Mouse (Mus musculus) natural killer cell, adult 2 months (primary cell): Measurements from ENCODE around the gene Ube2h.
A peak's percentile ranks its signal among the peaks of the same experiment; 100 is the strongest.
"Not testable (repeated sequence)": the region's sequence is repeated elsewhere in the genome, so short reads cannot be mapped to it uniquely, and the experiment has no call there.

Experiments used
- DNase-seq, 2 experiments: peaks; one replicate each; pipeline ENCODE4 v3.0.0; 2022; ENCODE audit warnings: low spot score in 2 of 2

The Ube2h gene

DNA sequence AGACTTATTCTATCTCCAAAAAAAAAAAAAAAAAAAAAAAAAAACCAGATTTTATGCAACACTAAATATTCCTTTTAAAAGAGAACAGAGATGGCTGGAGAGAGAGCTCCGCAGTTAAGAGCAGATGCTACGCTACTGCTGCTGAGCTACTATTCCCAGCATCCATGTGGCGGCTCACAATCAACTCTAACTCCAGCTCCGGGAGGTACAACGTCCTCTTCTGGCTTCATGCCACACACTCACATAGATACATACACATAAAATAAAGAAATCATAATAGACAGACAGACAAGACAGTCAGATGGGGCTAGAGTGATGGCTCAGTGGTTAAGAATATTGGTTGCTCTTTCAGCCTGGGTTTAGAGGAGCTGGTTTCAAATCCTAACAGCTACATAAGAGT is 58.9 kb downstream of the Ube2h start:
- DNase-seq: no peak

DNA sequence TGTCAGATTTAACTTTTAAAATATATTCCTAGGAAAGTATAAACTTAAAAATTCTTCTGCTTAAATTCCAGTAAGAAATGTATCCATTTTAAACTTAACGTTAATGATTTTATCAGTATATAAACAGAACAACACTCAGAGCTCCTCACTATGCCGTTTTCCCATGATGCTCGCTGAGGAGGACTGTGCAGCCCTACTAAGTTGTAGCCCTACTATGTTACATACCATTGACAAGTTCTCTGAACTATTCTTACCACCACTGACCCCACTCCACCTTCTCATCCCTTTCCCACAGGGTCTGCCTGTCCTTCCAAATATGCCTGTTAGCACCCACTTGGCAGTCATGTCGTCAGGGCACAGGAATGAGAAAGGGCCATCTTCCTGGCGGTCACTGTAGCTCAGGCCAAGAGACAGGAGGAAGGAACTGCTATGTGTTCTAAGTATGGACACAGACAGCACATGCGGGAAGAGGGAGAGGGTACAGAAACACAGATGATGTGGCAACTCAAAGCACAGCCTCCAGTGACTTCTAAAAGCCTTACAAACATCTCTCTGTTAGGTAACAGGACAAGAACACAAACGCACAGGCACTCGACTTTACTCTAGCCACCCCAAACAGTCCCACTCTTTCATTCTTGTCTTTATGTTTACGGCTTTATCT is 60.9 kb downstream of the Ube2h start:
- no peak for DNase-seq

DNA sequence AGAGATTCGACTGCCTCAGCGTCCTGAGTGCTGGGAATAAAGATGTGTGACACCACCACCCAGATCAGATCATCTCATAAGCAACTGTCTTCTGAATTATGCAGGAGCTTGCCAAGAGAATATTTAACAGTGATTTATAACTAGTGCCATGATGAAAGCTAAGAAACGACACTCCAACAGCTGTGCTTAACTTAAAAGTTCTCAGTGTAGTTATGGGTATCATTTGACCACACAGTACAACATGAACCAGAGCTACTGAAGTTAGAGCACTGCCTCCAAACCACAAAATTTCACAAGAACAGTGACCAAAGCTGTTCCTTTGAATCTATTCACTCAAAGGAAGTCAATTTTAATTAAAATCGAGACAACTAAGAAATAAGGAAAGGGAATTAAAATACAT is 61.4 kb downstream of the Ube2h start:
- no peak for DNase-seq

DNA sequence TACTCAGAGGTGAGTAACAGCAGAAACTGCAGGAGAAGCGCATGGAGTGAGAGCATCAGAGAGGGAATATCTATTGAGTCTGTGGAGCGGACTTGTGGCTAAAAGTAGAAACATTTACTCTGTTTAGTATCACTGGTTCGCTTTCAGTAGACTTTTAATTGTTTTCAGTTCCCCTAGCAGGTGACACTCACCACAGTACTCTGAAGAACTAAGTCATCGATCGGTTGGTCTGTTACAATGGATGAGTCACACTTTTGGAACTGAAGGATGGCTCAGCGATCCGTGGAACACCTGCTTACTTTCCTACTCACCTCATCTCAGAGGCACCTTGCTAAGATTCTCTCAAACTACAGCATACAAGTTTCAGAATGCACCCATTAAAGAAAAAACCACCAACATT is 64.2 kb downstream of the Ube2h start:
- DNase-seq: no peak

DNA sequence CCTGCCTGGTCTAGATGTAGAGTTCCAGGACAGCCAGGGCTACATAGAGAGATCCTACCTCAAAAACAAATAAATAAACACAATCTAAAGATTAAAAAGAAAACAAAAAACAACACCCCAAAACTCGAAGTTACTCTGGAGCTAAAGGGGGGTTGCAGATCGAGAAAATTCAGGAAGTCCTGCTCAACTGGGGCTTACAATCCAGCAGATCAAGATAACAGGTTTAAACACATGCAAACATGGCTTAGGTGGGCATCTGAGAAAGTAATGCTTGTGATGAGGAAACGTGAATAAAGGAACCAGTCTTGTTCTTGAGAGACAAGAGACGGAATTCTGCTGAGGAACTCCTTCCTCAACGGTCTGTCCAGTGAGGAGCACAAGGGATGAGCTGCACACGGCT is 65.1 kb downstream of the Ube2h start:
- DNase-seq: no peak

DNA sequence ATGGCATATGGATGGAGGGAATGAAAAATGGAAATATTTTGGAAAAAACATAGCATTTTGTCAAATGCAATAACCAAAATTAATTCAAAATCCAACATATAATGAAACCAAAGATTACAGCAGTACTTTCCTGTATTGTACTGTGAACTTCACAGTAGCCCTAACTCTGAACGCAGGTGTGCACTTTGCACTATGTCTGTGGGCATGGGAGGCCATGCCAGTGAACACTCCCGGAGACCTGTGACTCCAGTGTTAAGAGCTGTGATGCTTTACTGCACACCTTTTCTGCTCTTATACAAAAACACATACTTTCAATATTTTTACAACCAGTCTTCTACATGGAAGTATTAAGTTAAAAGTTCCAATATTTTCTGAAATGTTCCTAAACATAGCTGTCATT is 66.3 kb downstream of the Ube2h start:
- no peak for DNase-seq

DNA sequence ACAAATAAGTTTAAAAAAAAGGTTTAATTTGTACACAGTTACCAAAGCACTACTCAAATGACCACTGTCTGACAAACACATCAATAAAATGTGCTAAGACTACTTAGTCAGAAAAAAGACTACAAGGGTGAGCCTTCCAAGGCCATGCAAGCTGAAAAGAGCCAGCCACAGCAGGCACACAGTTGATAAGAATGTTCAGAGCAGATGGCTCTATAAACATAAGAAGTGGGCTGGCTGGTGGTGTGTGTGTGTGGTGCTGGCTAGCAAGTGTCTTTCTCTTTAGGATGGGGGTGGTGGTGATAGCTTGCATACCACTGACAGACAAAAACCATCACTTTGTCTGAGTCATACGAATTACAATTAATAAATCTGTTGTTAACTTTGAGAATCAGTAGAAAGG is 67.8 kb downstream of the Ube2h start:
- no peak for DNase-seq

DNA sequence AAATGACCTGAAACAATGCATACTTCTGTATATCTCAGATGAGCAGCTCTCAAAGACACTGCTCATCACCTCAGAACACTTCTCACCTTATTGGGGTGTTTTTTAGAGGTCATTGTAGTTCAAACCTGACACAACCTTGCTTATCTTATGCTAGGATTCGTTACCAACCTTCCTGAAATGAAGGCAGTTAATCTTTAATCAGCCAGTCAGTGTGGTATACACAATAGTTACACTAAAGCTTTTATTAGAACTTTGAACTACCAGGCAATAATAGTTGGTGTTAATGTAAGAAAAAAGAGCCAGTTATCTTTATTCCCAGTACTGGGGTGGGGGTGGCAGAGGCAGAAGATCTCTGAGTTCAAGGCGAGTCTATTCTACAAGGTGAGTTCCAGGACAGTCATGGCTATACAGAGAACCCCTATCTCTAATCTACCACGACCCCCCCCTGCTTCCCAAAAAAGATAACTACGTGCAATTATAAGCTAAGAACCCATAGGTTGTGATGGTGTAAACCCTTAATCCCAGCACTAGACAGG is 72.5 kb downstream of the Ube2h start:
- no peak for DNase-seq

DNA sequence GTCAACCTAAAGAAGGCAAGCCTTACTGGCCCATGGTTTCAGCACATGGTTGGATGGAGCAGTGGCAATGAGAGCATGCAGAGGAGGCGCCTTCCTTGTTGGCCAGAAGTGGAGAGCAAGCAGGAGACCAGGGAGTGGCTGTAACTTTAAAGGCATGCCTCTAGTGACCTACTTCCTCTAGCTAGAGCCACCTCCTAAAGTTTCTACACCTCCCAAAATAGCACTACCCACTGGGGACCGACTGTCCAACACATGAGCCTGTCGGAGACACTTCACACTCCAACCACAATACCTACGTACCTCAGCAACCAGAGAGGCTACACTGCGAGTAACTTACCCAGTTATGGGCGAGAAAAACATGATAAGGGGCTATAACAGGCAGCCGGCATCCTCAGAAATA is 74.1 kb downstream of the Ube2h start:
- DNase-seq: peak; percentile 75 to 84

DNA sequence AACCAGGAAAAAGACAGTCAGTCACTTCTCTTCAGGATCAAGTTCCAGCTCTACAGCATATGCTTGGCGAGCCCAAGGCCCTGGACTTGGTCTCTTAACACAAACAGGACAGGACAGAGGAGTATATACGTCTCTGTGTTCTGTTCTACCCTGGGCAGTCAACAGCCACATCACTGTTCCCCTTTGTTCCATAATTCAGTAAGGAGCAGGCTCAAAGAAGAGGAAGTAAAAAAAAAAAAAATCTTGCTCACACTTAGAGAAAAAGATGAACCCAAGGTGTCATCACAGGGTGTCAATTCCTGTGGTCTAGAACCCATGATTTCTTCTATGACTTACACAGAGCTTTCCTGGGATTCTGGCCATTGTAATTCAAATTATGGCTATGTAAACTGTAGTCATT is 75.4 kb downstream of the Ube2h start:
- no peak for DNase-seq

DNA sequence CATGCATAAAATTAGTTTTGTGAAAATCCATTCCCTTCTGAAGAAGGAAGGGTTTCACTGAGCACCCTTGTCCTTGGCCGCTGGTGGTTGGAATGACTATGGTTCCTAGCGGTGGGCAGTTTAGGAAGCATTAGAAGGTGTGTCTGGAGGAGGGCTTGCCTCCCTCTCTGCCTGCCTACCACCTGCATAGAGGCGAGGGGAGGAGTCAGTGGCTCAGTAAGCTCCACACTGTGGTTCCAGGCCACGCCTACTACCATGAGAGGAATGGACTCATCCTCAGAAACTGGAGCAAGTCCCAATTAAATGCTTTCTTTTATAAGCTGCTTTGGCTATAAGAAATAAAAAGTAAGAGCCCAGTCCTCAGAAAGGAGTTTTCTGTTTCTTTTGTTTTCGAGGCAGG is 76.0 kb downstream of the Ube2h start:
- no peak for DNase-seq

DNA sequence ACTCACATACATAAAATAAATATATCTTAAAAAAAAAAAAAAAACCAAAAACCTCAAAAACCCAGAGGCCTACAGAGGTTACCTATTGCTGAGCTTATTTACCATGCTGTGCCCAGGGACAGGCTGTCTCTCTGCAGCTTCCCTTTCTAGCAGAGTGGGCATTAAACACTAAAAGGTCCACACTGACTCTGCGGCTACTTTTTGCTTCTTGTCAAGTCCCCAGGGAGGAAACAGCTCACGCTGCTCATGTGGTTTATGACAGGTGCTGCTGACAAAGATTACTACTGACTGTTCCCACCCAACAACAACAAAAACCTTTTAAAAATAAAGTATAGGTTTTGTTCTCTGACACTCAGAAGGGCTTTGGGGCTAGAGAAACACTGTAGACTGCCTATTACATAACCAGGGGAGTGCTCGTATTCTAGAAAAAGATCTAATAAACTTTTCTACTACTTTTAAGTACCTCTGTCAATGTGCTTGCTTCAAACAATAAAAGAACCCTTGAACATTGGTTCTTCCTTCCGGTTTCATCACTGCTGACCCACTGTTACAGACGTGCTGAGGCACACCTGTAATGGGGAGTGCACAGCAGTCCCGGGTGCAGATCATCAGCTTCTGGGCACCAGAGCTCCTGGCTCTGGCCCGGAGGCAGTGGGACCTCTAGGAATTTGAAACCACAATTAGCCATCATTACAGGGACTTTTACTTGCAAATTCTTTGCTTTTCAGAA is 77.2 kb downstream of the Ube2h start:
- DNase-seq: peak; percentile 49 to 70

DNA sequence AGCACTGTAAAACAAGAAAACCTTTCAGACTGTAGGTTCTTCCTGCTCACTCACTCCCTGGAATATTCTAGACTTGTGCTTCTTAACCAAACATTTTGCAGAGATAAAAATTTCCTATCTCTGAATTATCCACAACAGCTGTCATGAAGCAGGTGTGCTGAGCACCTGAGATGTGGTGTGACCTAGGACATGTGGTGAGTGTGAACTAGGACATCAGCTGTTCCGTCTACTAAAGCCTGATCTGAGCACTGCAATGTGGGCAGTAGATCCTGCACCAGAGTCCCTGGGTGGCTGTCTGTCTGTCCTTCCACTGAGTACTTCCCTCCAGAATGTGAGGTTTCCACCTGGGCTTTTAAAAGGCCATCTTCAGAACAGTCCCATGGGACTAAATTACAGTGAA is 79.6 kb downstream of the Ube2h start:
- DNase-seq: no peak

DNA sequence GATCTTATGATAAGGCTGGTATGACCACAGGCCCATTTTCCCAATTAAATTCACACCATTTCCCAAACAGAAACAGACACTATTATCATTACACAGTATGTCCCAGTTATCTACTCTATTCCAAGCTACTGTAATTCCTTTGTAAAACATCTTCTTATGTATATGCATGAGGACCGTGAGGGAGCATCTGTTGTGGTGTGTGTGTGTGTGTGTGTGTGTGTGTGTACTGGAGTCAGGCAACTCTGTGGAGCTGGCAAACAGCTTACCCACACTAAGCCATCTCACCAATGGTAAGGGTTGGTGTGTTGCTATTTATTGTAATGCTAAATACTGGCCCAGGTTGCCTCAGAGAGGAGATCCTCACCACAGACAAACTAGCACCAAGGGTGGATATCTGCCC is 82.0 kb downstream of the Ube2h start:
- no peak for DNase-seq

DNA sequence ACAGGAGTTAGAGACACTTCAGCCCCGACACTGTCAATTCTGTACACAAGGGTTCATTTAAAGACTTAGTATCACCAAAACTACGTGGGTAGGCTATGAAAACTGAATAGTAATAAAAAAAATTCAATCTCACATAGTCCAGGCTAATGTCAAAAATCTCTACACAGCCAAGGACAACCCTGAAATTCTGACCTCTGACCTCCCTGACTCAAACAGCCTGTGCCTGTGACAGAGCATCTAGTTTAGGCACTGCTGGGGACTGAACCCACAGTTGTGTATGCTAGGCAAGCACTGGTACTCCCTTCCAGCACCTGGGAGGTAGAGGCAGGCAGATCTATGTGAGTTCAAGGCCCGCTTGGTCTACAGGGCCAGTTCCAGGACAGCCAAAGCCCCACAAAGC is 86.8 kb downstream of the Ube2h start:
- DNase-seq: no peak

DNA sequence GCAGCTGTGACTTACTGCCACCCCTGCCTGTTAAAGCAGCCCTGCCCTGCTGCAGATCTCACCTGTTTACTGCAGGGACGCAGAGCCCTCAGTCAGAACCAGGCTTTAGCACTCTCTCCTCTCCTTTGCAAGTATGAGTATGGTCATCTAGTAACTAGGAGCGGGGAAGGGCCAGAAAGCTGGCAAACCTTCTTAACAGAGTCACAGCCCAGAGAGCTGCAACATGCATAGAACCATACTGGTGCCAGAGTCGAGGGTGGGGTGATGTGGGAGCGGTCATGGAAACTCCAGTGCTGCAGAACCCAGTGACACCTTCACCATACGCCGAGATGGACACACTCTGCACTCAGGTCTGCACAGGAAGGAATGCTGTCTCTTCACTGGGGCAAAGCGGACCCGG is 91.9 kb downstream of the Ube2h start:
- no peak for DNase-seq

DNA sequence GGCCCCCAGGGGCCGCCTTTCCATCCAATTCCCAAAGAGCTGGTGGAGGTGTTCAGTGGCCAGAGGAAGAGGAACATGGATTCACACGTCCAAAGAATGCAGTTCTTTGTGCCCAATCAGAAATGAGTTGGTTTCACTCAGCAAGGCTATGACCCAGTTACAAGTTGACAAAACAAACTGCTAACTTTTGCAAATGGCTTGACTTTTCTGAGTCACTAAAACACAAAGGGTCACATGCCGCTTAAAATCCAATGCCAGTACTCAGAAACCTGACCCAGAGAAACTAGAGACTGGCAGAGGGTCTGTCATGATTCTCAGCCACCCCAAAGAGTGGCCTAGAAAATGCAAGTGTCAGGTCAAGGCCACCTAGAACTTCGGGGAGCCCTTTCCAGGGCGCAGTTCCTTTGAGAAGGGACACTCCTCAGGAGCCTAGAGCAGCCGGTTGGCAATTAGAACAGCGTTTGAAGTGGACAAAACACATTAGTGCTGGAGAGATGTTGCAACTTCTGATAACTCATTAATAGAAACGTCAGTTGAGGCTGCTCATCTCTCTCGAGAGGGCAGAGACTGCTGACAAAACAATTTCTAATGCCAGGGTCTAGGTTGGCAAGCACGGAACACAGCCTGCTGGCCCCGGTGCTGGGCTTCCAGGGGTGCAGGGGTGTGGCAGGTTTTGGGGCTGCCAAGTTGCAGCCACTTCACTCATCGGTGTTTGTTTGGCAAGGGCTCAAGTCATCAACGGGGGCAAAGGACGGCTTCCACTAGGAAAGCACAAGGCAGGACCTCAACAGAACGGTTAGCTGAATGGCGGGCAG is 92.5 kb downstream of the Ube2h start:
- DNase-seq: no peak

DNA sequence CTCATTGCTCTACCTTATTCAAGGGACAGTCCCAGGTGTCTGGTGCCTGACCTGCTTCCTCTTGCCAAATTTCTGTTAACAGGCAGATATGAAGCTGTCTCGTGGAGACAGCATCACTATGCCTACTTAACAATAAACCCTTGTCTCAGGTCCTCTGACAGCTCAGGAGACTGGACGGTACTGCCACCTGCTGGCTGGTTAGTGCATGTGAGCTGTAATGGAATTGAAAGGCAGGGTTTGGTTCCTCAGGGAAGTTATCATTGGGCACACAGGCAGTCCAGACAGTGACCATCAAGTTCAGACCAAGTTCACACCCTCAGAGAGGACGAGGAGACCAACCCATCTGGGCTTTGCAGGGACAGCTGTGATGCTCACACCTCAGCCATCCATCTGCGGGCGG is 93.6 kb downstream of the Ube2h start:
- peak; percentile 51 to 70 for DNase-seq

DNA sequence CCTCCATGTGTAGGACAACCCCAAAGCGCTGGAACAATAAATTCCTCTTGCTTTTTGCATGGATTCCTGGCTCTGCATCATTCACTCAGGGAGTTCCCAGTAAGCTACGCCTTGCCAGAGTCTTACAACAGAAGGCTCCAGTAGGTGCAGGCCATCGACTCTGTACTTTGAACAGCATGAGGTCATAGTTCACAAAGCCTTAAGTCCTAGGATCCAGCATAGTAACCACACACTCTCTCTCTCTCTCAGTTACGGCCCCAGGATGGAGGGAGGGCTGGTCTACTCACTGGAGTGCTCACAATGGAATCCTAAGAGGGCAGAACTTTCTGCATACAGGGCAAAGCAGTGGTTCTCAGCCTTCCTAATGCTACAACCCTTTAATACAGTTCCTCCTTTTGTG is 95.5 kb downstream of the Ube2h start:
- DNase-seq: no peak

DNA sequence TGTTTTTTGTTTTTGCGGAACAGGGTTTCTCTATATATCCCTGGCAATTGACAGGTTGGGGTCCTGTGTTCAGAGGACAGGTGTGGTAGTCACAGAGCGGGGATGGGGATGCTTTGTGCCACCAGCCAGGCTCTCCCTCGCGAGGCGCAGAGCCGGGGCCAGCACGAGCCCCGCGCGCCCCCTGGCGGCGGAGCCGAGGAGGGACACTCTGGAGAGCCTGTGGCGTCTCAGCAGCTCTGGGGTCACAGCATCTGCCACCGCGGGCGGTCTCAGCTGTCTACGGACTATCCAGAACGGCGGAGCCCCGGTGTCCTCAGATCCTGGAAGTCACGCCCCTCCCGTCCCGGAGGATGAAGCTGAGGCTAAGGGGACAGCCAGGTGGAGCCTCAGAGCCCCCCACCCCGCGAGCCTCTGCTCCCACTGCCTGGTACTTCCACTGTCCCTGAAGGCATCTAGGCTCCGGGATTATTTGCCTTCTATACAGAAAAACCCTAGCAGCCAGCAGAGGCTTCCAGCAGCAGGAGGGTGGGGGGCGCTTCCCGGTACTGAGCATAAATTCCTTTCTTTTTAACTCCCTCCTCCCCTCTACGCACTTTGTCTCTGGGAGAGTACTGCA is 98.6 kb downstream of the Ube2h start:
- DNase-seq: peak; percentile 51 to 73

DNA sequence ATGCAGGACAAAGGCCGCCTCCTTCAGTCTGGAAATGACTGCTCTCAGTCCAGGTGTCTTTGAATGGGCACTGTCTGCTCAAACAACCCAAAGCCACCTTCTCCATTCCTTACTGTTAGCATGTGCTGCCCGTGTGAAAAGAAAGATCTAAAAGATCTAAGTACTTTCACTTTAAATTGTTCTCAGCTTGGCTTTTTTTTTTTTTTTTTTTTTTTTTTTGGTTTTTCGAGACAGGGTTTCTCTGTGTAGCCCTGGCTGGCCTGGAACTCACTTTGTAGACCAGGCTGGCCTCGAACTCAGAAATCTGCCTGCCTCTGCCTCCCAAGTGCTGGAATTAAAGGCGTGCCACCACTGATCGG is 99.2 kb downstream of the Ube2h start:
- not testable (repeated sequence) for DNase-seq
